Mouse (Mus musculus): ENCODE measurements around the gene Dcst2. TPM values are rescaled to one million over a fixed set of nuclear protein-coding genes. Genes with fewer than 3 reads are reported as not detected.

The Dcst2 gene
- polyA plus RNA-seq, 1 experiment from 2014 or later, result 0.14 TPM

DNA sequence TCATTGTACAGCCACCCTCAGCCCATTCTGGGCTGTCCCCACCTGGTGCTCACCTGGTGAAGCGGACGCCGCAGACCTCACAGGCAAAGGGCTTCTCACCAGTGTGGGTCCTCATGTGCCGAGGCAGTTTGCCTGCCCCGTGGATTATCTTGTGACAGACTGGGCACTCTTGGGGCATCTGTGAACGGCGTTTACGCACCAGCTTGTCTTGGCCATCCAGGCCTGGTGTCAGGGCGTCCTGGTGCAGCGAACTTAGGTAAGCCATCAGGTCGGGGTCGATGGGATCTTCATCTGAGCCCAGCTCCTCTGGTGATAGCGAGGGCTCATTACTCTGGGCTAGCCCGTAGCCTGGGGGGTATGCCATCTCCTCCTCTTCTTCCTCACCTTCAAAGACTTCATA is 18.5 kb downstream of the Dcst2 start:
- no peaks in the 10 kb centered on the region for H3K36me3 ChIP-seq (ENCODE audit: control insufficient read depth, insufficient read depth, low read length)
- H3K4me2 ChIP-seq (ENCODE audit: low read length), result no peak overlapping the region
- H3K9me3 ChIP-seq (ENCODE audit: control insufficient read depth, low read length), result no peaks in the 10 kb centered on the region
- no peak for ATAC-seq (ENCODE audit: low FRiP score, low TSS enrichment)
- DNase-seq, result no peak
- no peak overlapping the region for H3K4me3 ChIP-seq (replicated peaks; ENCODE audit: low read depth, low read length)
- H3K27me3 ChIP-seq (ENCODE audit: control insufficient read depth, insufficient read depth, low read length), result no peaks in the 10 kb centered on the region
- no peak overlapping the region for H3K27ac ChIP-seq (replicated peaks; ENCODE audit: low read depth, low read length)
- peaks cover 11% of the 10 kb centered on the region; the same call in 1 of the 2 replicates for H3K4me1 ChIP-seq (ENCODE audit: control insufficient read depth, insufficient read depth, low read length)
- 95% methylated on average over 14 of the region's 14 CpGs for WGBS
- no peak overlapping the region for H3K9ac ChIP-seq (replicated peaks; ENCODE audit: low read length)

DNA sequence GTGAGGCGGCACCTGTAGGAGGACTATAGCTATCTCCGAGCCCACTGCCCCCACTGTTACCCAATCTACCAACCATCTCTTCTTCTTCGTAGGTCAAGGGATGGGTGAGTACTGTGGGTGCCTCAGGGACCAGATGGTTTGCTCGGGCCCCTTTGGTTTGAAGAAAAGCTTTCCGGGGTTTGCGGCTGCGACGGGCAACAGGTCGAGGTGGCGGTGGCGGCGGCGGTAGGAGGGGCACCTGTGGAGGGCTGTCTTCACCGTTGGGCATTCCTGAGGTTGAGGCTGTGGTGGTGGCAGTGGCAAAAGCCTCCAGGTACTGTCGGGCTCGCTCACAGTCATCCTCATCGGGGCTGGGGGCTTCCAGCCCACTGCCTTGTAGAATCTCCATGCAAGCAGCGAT is 18.9 kb downstream of the Dcst2 start:
- Histone ChIP-seq H3K4me1 (ENCODE audit: control insufficient read depth, insufficient read depth, low read length) (peaks cover 11% of the 10 kb centered on the region; the same call in 1 of the 2 replicates), H3K27me3 (ENCODE audit: control insufficient read depth, insufficient read depth, low read length) (no peaks in the 10 kb centered on the region), H3K4me3 (replicated peaks; ENCODE audit: low read depth, low read length) (no peak overlapping the region), H3K27ac (replicated peaks; ENCODE audit: low read depth, low read length) (no peak overlapping the region), H3K9ac (replicated peaks; ENCODE audit: low read length) (no peak overlapping the region), H3K4me2 (ENCODE audit: low read length) (no peak overlapping the region), H3K36me3 (ENCODE audit: control insufficient read depth, insufficient read depth, low read length) (no peaks in the 10 kb centered on the region), H3K9me3 (ENCODE audit: control insufficient read depth, low read length) (no peaks in the 10 kb centered on the region)
- no peak for ATAC-seq (ENCODE audit: low FRiP score, low TSS enrichment)
- whole genome bisulfite sequencing, result 93% methylated on average over 18 of the region's 18 CpGs
- DNase-seq, result no peak

DNA sequence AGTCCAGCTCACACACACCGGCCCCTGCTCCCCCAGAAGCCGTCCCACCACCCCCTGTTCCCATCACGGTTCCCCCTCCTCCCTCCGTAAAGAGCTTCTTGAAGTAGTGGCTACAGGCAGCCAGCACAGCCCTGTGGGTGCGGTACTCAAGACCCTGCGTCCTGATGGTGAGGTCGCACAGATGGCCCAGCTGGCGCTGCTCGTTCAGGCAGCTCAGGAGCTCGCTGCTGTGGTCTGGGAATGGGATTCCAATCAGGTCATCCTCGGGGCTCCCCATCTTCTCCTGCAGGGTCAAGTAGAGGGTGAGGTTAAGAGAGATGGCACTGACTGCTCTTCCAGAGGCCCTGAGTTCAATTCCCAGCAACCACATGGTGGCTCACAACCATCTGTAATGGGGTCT is 19.5 kb downstream of the Dcst2 start:
- Histone ChIP-seq H3K4me1 (ENCODE audit: control insufficient read depth, insufficient read depth, low read length) (peaks cover 11% of the 10 kb centered on the region; the same call in 1 of the 2 replicates), H3K36me3 (ENCODE audit: control insufficient read depth, insufficient read depth, low read length) (no peaks in the 10 kb centered on the region), H3K27me3 (ENCODE audit: control insufficient read depth, insufficient read depth, low read length) (no peaks in the 10 kb centered on the region), H3K9me3 (ENCODE audit: control insufficient read depth, low read length) (no peaks in the 10 kb centered on the region), H3K9ac (replicated peaks; ENCODE audit: low read length) (no peak overlapping the region), H3K4me2 (ENCODE audit: low read length) (no peak overlapping the region), H3K27ac (replicated peaks; ENCODE audit: low read depth, low read length) (no peak overlapping the region), H3K4me3 (replicated peaks; ENCODE audit: low read depth, low read length) (no peak overlapping the region)
- WGBS, result 87% methylated on average over 11 of the region's 11 CpGs
- DNase-seq (no peak), ATAC-seq (ENCODE audit: low FRiP score, low TSS enrichment) (no peak)

DNA sequence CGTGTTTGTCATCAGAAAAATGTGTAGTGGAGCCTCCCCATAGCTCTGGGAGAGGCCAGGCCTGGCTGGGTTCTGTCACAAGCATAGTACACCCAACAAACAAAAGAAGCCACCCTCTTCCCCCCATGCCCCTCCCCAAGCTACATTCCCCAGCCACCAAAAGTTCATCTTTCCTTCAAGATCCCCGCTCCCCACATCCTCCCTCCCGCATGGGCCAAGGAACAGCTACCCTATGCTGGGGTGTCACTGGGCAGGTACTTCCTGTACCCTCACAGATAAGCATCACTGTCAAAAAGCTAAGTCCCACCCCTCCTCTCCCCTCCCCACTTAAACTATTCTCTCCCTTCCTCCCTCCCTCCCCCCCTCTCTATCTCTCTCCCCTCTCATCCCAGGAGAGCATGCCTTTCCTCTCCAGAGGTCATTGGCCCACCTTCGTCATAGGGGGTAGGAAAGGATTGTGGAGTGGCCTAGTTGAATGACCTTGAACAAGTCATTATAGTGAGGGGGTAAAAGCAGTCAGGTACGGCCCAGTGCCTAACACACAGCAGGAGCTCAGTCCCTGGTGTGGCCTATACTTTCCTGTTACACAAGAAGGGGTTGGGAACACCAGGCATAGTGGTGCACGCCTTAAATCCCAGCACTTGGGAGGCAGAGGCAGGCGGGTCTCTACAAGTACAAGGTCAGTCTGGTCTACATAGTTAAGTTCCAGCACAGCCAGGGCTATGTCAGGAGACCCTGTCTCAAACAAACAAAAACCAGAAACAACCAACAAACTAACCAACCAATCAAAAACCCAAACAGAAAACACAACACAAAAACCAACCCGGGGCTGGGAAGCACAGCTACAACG is 20.5 kb downstream of the Dcst2 start:
- Histone ChIP-seq H3K4me1 (ENCODE audit: control insufficient read depth, insufficient read depth, low read length) (peaks cover 11% of the 10 kb centered on the region; the same call in 1 of the 2 replicates), H3K36me3 (ENCODE audit: control insufficient read depth, insufficient read depth, low read length) (no peaks in the 10 kb centered on the region), H3K27ac (replicated peaks; ENCODE audit: low read depth, low read length) (no peak overlapping the region), H3K4me2 (ENCODE audit: low read length) (no peak overlapping the region), H3K9me3 (ENCODE audit: control insufficient read depth, low read length) (no peaks in the 10 kb centered on the region), H3K4me3 (replicated peaks; ENCODE audit: low read depth, low read length) (no peak overlapping the region), H3K9ac (replicated peaks; ENCODE audit: low read length) (no peak overlapping the region), H3K27me3 (ENCODE audit: control insufficient read depth, insufficient read depth, low read length) (no peaks in the 10 kb centered on the region)
- DNase-seq (no peak), ATAC-seq (ENCODE audit: low FRiP score, low TSS enrichment) (no peak)
- 85% methylated on average over 9 of the region's 9 CpGs for WGBS

DNA sequence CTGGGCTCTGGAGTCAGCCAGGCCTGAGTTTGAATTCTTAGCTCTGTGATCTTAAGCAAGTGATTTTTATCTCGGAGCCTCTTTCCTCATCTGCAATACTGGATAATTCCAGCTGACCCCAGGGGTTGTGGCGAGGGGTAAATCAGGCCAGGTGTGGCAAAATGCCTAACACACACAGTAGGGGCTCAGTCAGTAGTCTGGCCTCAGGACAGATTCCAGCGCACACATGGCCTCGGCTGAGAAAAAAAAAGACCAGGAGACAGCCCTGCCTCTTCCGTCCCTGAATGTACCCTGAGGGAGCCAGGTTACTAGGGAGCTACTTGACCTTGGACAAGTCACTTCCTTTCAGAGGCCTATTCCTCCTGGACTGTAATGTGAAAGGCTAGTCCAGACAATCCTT is 21.2 kb downstream of the Dcst2 start:
- Histone ChIP-seq H3K9me3 (ENCODE audit: control insufficient read depth, low read length) (no peaks in the 10 kb centered on the region), H3K27me3 (ENCODE audit: control insufficient read depth, insufficient read depth, low read length) (no peaks in the 10 kb centered on the region), H3K4me2 (ENCODE audit: low read length) (no peak overlapping the region), H3K4me1 (ENCODE audit: control insufficient read depth, insufficient read depth, low read length) (peaks cover 10% of the 10 kb centered on the region; the same call in 1 of the 2 replicates), H3K9ac (replicated peaks; ENCODE audit: low read length) (no peak overlapping the region), H3K36me3 (ENCODE audit: control insufficient read depth, insufficient read depth, low read length) (no peaks in the 10 kb centered on the region), H3K4me3 (replicated peaks; ENCODE audit: low read depth, low read length) (no peak overlapping the region), H3K27ac (replicated peaks; ENCODE audit: low read depth, low read length) (no peak overlapping the region)
- 86% methylated on average over 5 of the region's 5 CpGs for WGBS
- no peak for DNase-seq
- no peak for ATAC-seq (ENCODE audit: low FRiP score, low TSS enrichment)

DNA sequence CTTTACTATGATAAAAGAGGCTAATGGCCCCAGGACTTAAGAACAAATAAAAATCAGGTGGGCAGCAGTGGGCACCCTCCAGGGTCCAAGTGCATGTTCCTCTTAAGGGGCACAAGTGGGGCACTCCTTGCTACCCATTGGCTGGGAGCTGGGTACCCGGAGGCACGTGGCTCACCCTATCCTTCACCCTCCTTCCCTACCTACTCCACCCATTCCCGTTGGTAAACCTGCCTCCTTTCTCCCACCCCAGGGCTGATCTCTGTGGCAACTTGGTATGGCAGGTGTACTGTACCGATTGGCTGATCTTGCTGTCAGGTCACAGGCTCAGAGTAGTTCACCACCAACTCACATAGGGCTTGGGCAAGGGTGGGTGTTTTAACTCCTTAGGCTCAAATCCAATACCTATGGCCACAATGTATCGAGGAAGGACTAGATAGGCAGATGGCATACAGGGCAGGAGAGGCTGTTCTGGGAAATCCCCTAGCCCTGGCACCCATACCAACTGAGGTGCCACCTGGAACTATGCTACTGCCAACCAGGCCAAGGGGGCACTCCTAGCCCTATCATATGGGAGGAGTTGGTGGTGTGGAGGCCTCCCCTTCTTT is 22.0 kb downstream of the Dcst2 start:
- Histone ChIP-seq H3K9me3 (ENCODE audit: control insufficient read depth, low read length) (no peaks in the 10 kb centered on the region), H3K27me3 (ENCODE audit: control insufficient read depth, insufficient read depth, low read length) (no peaks in the 10 kb centered on the region), H3K27ac (replicated peaks; ENCODE audit: low read depth, low read length) (no peak overlapping the region), H3K36me3 (ENCODE audit: control insufficient read depth, insufficient read depth, low read length) (no peaks in the 10 kb centered on the region), H3K4me2 (ENCODE audit: low read length) (no peak overlapping the region), H3K4me1 (ENCODE audit: control insufficient read depth, insufficient read depth, low read length) (0 out of 2 replicates have a peak, but pooled peaks cover 4% of the 10 kb centered on the region), H3K4me3 (replicated peaks; ENCODE audit: low read depth, low read length) (no peak overlapping the region), H3K9ac (replicated peaks; ENCODE audit: low read length) (no peak overlapping the region)
- ATAC-seq (ENCODE audit: low FRiP score, low TSS enrichment) (no peak), DNase-seq (no peak)
- 87% methylated on average over 5 of the region's 5 CpGs for WGBS

DNA sequence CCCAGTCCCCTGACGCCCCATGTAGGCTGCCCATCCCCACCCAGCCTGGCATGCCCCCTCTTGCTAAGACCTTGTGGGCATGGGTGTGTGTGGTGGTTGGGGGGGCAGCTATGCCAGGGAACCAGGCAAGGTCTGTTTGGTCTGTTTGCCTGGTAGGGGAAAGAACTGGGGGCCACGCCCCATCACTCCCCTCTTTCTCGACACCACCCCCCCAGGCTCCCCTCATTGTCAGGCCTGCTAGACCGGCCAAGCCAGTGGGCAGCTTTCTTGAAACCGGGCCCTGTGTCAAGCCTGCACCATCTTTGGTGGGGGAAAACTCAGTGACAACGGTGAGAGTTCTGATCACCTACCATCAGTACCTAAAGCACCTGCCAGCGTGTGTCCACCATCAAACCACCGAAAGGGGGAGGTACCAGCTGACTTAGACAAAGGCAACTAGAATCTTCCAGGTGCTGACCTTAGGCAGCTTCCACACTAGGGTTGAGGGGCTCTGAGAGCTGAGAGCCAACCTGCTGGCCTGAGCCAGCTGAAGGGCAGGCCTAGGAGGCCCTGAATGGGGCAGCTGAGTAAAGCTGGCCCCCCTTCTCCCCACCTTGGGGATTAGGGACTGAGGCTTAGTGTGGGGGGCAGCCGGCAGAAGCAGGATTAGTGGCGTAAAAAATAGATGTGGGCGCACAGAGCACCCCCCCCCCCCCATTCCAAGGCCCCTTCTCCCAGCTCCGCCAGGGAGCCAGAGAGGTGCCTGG is 22.7 kb downstream of the Dcst2 start:
- Histone ChIP-seq H3K9me3 (ENCODE audit: control insufficient read depth, low read length) (no peaks in the 10 kb centered on the region), H3K4me2 (ENCODE audit: low read length) (no peak overlapping the region), H3K9ac (replicated peaks; ENCODE audit: low read length) (no peak overlapping the region), H3K4me3 (replicated peaks; ENCODE audit: low read depth, low read length) (no peak overlapping the region), H3K27ac (replicated peaks; ENCODE audit: low read depth, low read length) (no peak overlapping the region), H3K36me3 (ENCODE audit: control insufficient read depth, insufficient read depth, low read length) (no peaks in the 10 kb centered on the region), H3K27me3 (ENCODE audit: control insufficient read depth, insufficient read depth, low read length) (no peaks in the 10 kb centered on the region), H3K4me1 (ENCODE audit: control insufficient read depth, insufficient read depth, low read length) (no peaks in the 10 kb centered on the region)
- WGBS, result 47% methylated on average over 12 of the region's 12 CpGs
- no peak for ATAC-seq (ENCODE audit: low FRiP score, low TSS enrichment)
- DNase-seq, result peak; percentile 14

DNA sequence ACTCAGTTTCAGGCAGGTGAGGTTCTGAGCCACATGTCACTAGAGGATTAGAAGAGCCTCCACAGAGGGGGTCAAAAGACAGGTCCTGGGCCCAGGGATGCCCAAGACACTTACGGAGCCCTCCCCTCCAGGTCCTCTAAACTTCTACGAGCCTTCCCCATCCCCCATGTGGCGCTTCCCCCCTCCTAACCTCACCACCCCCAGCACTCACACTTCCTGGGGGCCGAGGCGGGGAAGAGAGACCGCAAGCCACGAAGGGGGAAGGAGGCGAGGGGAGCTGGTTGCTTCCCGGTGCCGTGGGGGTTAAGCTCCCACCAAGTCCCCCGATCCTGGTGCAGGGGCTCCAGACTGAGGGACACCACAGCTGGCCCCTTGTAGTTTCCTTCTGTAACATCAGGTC is 23.7 kb downstream of the Dcst2 start:
- H3K9me3 ChIP-seq (ENCODE audit: control insufficient read depth, low read length), result no peaks in the 10 kb centered on the region
- no peaks in the 10 kb centered on the region for H3K4me1 ChIP-seq (ENCODE audit: control insufficient read depth, insufficient read depth, low read length)
- 50% methylated on average over 11 of the region's 11 CpGs for WGBS
- H3K9ac ChIP-seq (replicated peaks; ENCODE audit: low read length), result no peak overlapping the region
- no peak overlapping the region for H3K27ac ChIP-seq (replicated peaks; ENCODE audit: low read depth, low read length)
- H3K36me3 ChIP-seq (ENCODE audit: control insufficient read depth, insufficient read depth, low read length), result no peaks in the 10 kb centered on the region
- H3K4me3 ChIP-seq (replicated peaks; ENCODE audit: low read depth, low read length), result no peak overlapping the region
- H3K27me3 ChIP-seq (ENCODE audit: control insufficient read depth, insufficient read depth, low read length), result no peaks in the 10 kb centered on the region
- DNase-seq (no peak), ATAC-seq (ENCODE audit: low FRiP score, low TSS enrichment) (no peak)
- no peak overlapping the region for H3K4me2 ChIP-seq (ENCODE audit: low read length)
